Mouse (Mus musculus): Measurements from ENCODE around the gene Slc35d2.

DNA sequence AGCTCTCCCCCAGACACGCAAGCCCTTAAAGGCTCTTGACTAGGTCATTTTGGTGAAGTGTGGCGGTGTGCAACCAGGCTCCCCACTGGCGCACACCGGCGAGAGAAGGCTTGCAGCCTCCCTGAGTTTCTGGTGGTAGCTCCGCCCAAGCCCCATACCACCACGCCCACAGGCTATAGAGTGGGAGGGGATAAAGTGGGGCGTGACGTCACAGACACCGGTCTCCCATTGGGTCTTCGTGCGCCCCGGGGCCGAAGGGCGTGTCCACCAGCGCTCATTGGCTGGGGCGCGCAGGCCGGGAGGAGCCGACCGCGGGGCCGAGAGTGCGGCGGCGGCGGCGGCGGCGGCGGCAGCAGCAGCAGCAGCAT lies 32.4 kb upstream of the Slc35d2 start, which contains the start of gene Habp4:
- TF ChIP-seq CTCF (IDR thresholded peaks at IDR 0.05) (no peak), EP300 (IDR thresholded peaks at IDR 0.05) (no peak)
